Mouse (Mus musculus) ES-Bruce4 (cell line): ENCODE data around the gene Cadps.

Experiments
- CTCF ChIP-seq: IDR thresholded peaks from one replicate; pipeline ENCODE4 v1.8.1; 2011; ENCODE audit warnings: low read depth, low read length
- EP300 ChIP-seq: IDR thresholded peaks from 2 replicates; pipeline ENCODE4 v1.6.1; 2011; ENCODE audit warnings: low read depth, low read length; ENCODE audit not compliant: insufficient read depth
- POLR2A ChIP-seq: IDR thresholded peaks from one replicate; pipeline ENCODE4 v1.8.1; 2011; ENCODE audit warnings: low read length; ENCODE audit not compliant: insufficient read depth

GRCm38 (mm10) chr14:12801100-12801499 is 21.8 kb downstream of the Cadps start:
- TF ChIP-seq POLR2A: no peak
- no peak for TF ChIP-seq CTCF
- TF ChIP-seq EP300: no peak
